Mouse (Mus musculus): ENCODE measurements around the gene Pnck. TPM values are rescaled to one million over a fixed set of nuclear protein-coding genes. Genes with fewer than 3 reads are reported as not detected.

The Pnck gene
- polyA plus RNA-seq, 1 experiment from 2014 or later, result 186 TPM

DNA sequence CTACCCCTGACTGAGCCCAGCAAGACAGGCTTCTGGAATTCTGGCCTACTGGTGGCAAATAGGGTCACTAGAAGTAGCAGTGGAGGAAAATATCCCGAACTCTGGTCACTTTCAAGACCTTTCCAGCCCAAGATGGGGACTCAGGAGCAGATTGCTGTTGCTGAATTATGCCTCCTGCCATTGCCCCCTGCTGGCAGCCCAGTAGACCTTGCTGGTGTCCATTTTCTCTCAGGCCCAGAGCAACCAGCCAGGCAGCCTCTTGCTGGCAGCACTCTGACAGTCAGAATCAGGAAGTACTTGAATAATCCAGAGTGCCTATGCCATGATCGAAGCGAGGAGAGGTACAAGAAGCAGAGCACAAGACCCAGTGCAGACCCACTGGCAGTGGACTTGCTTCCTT, 4.4 kb downstream of the Pnck start:
- Histone ChIP-seq H3K9me3 (ENCODE audit: control insufficient read depth, low read length) (no peaks in the 10 kb centered on the region), H3K4me2 (ENCODE audit: low read depth, low read length) (no peak overlapping the region), H3K27me3 (ENCODE audit: control insufficient read depth, insufficient read depth, low read length) (no peaks in the 10 kb centered on the region), H3K4me1 (ENCODE audit: control insufficient read depth, insufficient read depth, low read length) (no peaks in the 10 kb centered on the region), H3K27ac (ENCODE audit: low read depth, low read length) (no peak overlapping the region), H3K9ac (replicated peaks; ENCODE audit: low read depth, low read length) (no peak overlapping the region), H3K4me3 (ENCODE audit: low read depth, low read length) (no peak overlapping the region), H3K36me3 (ENCODE audit: control insufficient read depth, insufficient read depth, low read length) (no peaks in the 10 kb centered on the region)
- WGBS, result 90% methylated on average over 3 of the region's 3 CpGs
- ATAC-seq (ENCODE audit: low read depth), result no peak

DNA sequence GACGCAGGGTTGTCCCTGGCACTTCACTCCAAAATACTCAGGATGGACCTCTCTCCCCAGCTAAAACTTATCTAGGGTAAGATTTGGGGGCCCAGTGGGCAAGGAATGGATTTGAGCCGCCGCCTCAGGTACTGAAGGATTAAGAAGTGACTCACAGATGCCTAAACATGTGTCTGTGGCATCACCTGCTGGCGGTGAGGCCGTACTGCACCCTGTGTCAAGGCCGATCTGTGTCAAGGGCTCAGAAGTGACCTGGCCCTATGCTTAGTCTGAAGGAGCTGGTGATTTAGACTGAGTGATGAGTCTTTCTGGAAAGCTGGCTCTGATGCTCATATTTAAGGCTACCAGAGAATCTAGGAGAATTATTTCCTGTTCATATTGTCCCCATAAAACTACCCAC, 5.7 kb downstream of the Pnck start:
- Histone ChIP-seq H3K4me1 (ENCODE audit: control insufficient read depth, insufficient read depth, low read length) (no peaks in the 10 kb centered on the region), H3K27ac (ENCODE audit: low read depth, low read length) (no peak overlapping the region), H3K4me3 (ENCODE audit: low read depth, low read length) (no peak overlapping the region), H3K9me3 (ENCODE audit: control insufficient read depth, low read length) (no peaks in the 10 kb centered on the region), H3K36me3 (ENCODE audit: control insufficient read depth, insufficient read depth, low read length) (no peaks in the 10 kb centered on the region), H3K4me2 (ENCODE audit: low read depth, low read length) (no peak overlapping the region), H3K27me3 (ENCODE audit: control insufficient read depth, insufficient read depth, low read length) (no peaks in the 10 kb centered on the region), H3K9ac (replicated peaks; ENCODE audit: low read depth, low read length) (no peak overlapping the region)
- WGBS, result 18% methylated on average over 6 of the region's 6 CpGs
- peak; percentile 59 for ATAC-seq (ENCODE audit: low read depth)

DNA sequence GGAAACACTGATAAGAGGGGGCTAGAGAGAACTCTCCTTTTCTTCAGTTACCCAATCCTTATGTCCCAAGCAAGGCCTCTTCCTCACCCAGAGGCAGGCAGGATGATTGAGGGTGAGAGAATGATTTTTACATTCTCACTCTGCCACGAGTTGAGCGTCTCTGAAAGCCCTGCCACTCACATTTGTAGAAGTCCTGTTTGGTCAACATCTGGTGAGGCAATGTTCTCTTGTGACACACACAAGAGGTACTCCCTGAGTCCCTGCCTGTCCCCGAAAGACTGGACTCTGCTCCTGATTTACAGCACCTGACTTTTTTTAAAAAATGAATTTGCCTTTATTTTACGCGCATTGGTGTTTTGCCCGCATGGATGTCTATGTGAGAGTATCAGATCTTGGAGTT, 6.5 kb downstream of the Pnck start:
- Histone ChIP-seq H3K4me1 (ENCODE audit: control insufficient read depth, insufficient read depth, low read length) (no peaks in the 10 kb centered on the region), H3K4me2 (ENCODE audit: low read depth, low read length) (no peak overlapping the region), H3K27ac (ENCODE audit: low read depth, low read length) (no peak overlapping the region), H3K9me3 (ENCODE audit: control insufficient read depth, low read length) (no peaks in the 10 kb centered on the region), H3K27me3 (ENCODE audit: control insufficient read depth, insufficient read depth, low read length) (no peaks in the 10 kb centered on the region), H3K36me3 (ENCODE audit: control insufficient read depth, insufficient read depth, low read length) (no peaks in the 10 kb centered on the region), H3K9ac (replicated peaks; ENCODE audit: low read depth, low read length) (no peak overlapping the region), H3K4me3 (ENCODE audit: low read depth, low read length) (no peak overlapping the region)
- WGBS, result 87% methylated on average over 6 of the region's 6 CpGs
- no peak for ATAC-seq (ENCODE audit: low read depth)

DNA sequence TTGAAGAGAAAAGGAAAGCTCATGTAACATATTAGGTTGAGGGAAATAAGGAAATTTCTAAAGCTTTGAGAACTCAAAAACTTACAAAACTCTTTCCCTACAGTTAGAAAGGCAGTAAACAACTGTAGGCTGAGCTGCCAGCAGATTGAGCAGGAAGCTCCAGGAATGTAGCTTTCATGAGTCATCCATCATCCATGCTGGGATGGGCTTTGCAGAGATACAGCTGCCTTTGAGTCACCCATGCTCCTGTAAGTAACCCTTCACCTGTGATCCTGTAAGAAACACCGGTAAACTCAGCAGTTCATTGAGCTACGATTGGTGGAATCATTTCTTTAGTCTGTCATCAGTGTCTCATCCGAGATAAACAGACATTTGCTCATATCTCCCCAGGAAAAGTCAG, 9.0 kb downstream of the Pnck start:
- H3K27me3 ChIP-seq (ENCODE audit: control insufficient read depth, insufficient read depth, low read length), result no peaks in the 10 kb centered on the region
- H3K4me1 ChIP-seq (ENCODE audit: control insufficient read depth, insufficient read depth, low read length), result no peaks in the 10 kb centered on the region
- H3K36me3 ChIP-seq (ENCODE audit: control insufficient read depth, insufficient read depth, low read length), result no peaks in the 10 kb centered on the region
- H3K27ac ChIP-seq (ENCODE audit: low read depth, low read length), result no peak overlapping the region
- no peak overlapping the region for H3K4me3 ChIP-seq (ENCODE audit: low read depth, low read length)
- H3K9ac ChIP-seq (replicated peaks; ENCODE audit: low read depth, low read length), result no peak overlapping the region
- H3K4me2 ChIP-seq (ENCODE audit: low read depth, low read length), result no peak overlapping the region
- 81% methylated on average over 3 of the region's 3 CpGs for WGBS
- no peak for ATAC-seq (ENCODE audit: low read depth)
- no peaks in the 10 kb centered on the region for H3K9me3 ChIP-seq (ENCODE audit: control insufficient read depth, low read length)

DNA sequence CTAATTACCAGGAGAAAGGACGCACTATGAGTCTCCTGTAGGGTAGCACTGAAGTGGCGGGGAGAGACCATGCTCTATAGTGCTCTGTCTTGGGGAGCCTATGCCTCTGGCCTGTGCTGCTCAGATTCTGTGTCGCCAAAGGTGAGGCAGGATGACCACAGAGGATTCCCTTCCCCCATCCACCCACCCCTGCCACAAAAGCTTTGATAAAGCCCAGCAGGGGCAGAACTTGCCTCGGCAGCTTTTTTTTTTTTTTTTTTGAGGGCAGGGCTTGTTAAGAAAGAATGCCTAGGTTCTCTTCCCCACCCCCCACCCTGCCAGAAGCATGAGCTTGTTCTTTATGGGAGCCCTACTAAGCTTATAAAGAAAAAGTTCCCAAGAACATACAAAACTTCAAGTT, 14.8 kb downstream of the Pnck start:
- 0 out of 2 replicates have a peak, but pooled peaks cover 5% of the 10 kb centered on the region for H3K27me3 ChIP-seq (ENCODE audit: control insufficient read depth, insufficient read depth, low read length)
- H3K9ac ChIP-seq (replicated peaks; ENCODE audit: low read depth, low read length), result no peak overlapping the region
- no peaks in the 10 kb centered on the region for H3K36me3 ChIP-seq (ENCODE audit: control insufficient read depth, insufficient read depth, low read length)
- ATAC-seq (ENCODE audit: low read depth), result no peak
- WGBS, result 40% methylated on average over 3 of the region's 4 CpGs
- no peaks in the 10 kb centered on the region for H3K9me3 ChIP-seq (ENCODE audit: control insufficient read depth, low read length)
- no peak overlapping the region for H3K4me2 ChIP-seq (ENCODE audit: low read depth, low read length)
- no peaks in the 10 kb centered on the region for H3K4me1 ChIP-seq (ENCODE audit: control insufficient read depth, insufficient read depth, low read length)
- no peak overlapping the region for H3K27ac ChIP-seq (ENCODE audit: low read depth, low read length)
- H3K4me3 ChIP-seq (ENCODE audit: low read depth, low read length), result no peak overlapping the region

DNA sequence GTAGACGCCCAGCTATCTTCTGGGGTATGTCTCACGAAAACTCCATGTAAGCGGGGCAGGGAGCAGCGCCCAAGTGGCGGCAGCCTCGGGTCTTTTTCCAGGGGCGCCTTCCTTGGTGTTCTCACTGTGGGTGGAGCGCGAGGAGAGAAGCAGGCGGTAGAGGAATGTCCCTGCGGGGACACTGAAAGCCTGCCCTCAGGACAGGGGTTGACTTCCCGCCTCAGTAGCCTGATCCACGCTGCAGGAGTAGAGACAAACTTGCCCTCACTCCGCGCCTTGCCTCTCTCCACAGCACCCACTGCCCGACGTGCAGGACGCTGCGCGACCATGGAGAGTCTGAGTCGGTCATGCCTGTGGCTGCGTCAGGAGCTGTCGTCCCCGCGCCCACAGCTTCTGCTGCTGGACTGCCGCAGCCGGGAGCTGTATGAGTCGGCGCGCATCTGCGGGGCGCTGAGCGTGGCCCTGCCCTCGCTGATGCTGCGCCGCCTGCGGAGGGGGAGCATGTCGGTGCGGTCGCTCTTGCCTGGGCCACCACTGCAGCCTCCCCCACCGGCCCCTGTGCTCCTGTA, 19.9 kb downstream of the Pnck start:
- Histone ChIP-seq H3K27ac (ENCODE audit: low read depth, low read length) (no peak overlapping the region), H3K9ac (replicated peaks; ENCODE audit: low read depth, low read length) (no peak overlapping the region), H3K27me3 (ENCODE audit: control insufficient read depth, insufficient read depth, low read length) (peaks cover 12% of the 10 kb centered on the region), H3K36me3 (ENCODE audit: control insufficient read depth, insufficient read depth, low read length) (no peaks in the 10 kb centered on the region), H3K9me3 (ENCODE audit: control insufficient read depth, low read length) (no peaks in the 10 kb centered on the region), H3K4me3 (ENCODE audit: low read depth, low read length) (peak overlapping the region; percentile 18; the same call in 1 of the 2 replicates), H3K4me1 (ENCODE audit: control insufficient read depth, insufficient read depth, low read length) (no peaks in the 10 kb centered on the region), H3K4me2 (ENCODE audit: low read depth, low read length) (peak overlapping the region; percentile 36)
- WGBS, result 17% methylated on average over 33 of the region's 41 CpGs
- ATAC-seq (ENCODE audit: low read depth), result no peak

DNA sequence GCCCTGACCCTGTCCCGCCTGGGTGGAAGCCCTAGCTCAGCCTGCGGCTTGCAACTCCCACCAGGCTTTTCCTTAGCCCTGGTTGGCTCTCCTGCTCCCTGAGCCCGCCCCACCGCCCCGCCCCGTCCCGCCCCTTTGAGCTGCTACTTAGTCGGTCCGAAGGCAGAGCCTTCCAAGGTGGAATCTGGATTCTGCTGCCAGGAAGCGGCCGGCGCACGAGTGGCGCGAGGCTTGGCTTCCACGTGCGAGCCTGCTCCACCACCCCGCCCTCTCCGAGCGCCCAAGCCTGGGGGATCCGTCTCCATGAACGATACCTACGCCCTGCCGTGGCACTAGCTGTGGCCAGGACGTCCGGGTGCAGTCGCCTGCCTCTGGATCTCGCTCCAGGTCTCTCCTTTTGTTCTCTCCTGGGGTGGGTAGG, 20.7 kb downstream of the Pnck start, which contains the start of gene Dusp9:
Gene Dusp9, plus strand, starts transcription at position 165 of the 421 bp plus-strand sequence.
- Histone ChIP-seq H3K4me2 (ENCODE audit: low read depth, low read length) (peak within 1 kb of the TSS; percentile 44), H3K4me3 (ENCODE audit: low read depth, low read length) (peak within 1 kb of the TSS; percentile 18), H3K27ac (ENCODE audit: low read depth, low read length) (no peak within 1 kb of the TSS), H3K9me3 (ENCODE audit: control insufficient read depth, low read length) (no peaks in the 10 kb centered on the region), H3K36me3 (ENCODE audit: control insufficient read depth, insufficient read depth, low read length) (no peaks in the 10 kb centered on the region), H3K27me3 (ENCODE audit: control insufficient read depth, insufficient read depth, low read length) (peaks cover 12% of the 10 kb centered on the region), H3K9ac (replicated peaks; ENCODE audit: low read depth, low read length) (0 out of 2 replicates have a peak within 1 kb of the TSS, but pooled peaks have one; percentile 32), H3K4me1 (ENCODE audit: control insufficient read depth, insufficient read depth, low read length) (no peaks in the 10 kb centered on the region)
- ATAC-seq (ENCODE audit: low read depth), result peak; percentile 80
- WGBS, result 11% methylated on average over 20 of the region's 28 CpGs

DNA sequence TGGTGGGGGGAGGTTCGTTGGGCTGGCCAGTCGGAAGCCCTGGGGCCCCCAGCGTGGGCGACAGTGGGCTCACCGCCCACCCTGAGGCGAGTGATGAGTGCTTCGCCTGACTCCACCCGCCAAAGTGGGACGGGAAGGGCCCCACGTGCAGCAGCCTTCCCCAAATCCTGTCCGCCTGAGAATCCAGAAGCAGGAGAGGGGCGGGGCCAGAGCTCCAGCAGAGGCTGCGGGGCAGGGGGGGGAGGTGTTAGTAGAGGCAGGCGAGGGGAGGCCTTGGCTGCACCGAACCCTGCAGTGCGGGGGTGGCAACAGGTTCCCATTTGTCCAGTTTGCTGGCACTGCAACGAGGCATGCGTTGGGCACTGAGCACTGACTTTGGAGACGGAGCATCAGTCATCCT, 22.5 kb downstream of the Pnck start:
- Histone ChIP-seq H3K4me3 (ENCODE audit: low read depth, low read length) (peak overlapping the region; percentile 22), H3K4me2 (ENCODE audit: low read depth, low read length) (peak overlapping the region; percentile 48), H3K4me1 (ENCODE audit: control insufficient read depth, insufficient read depth, low read length) (no peaks in the 10 kb centered on the region), H3K27ac (ENCODE audit: low read depth, low read length) (no peak overlapping the region), H3K36me3 (ENCODE audit: control insufficient read depth, insufficient read depth, low read length) (no peaks in the 10 kb centered on the region), H3K27me3 (ENCODE audit: control insufficient read depth, insufficient read depth, low read length) (peaks cover 12% of the 10 kb centered on the region), H3K9ac (replicated peaks; ENCODE audit: low read depth, low read length) (no peak overlapping the region), H3K9me3 (ENCODE audit: control insufficient read depth, low read length) (no peaks in the 10 kb centered on the region)
- WGBS, result 12% methylated on average over 18 of the region's 19 CpGs
- ATAC-seq (ENCODE audit: low read depth), result no peak

DNA sequence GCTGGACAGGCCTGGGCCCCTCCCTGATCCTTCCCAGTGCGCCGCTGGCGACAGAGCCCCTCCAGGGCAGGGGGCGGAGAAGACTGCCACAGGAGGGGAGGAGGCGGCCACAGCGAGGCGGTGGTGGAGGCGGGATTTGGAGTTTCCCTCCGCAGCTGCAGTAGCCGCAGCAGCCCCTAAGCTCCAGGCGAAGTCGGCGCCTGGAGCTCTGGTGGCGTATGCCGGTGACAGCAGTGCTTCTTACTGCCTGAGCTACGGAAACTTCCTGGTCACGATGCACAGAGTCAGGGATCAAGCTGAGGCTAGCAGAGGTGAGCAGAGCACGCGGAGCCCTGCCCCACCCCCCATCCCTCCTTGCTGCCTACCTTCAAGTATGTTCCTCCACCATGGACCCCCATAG, 24.5 kb downstream of the Pnck start:
- H3K4me3 ChIP-seq (ENCODE audit: low read depth, low read length), result no peak overlapping the region
- WGBS, result 17% methylated on average over 15 of the region's 19 CpGs
- no peaks in the 10 kb centered on the region for H3K36me3 ChIP-seq (ENCODE audit: control insufficient read depth, insufficient read depth, low read length)
- no peak overlapping the region for H3K9ac ChIP-seq (replicated peaks; ENCODE audit: low read depth, low read length)
- no peaks in the 10 kb centered on the region for H3K4me1 ChIP-seq (ENCODE audit: control insufficient read depth, insufficient read depth, low read length)
- H3K27ac ChIP-seq (ENCODE audit: low read depth, low read length), result no peak overlapping the region
- no peaks in the 10 kb centered on the region for H3K9me3 ChIP-seq (ENCODE audit: control insufficient read depth, low read length)
- no peak for ATAC-seq (ENCODE audit: low read depth)
- peak overlapping the region; percentile 20; the same call in 1 of the 2 replicates for H3K4me2 ChIP-seq (ENCODE audit: low read depth, low read length)
- peaks cover 9% of the 10 kb centered on the region for H3K27me3 ChIP-seq (ENCODE audit: control insufficient read depth, insufficient read depth, low read length)

Measured in neural tube, embryonic 14.5 days (tissue).